18 mouse cellular contexts compared by ENCODE assay signal in the genomic region with DNA sequence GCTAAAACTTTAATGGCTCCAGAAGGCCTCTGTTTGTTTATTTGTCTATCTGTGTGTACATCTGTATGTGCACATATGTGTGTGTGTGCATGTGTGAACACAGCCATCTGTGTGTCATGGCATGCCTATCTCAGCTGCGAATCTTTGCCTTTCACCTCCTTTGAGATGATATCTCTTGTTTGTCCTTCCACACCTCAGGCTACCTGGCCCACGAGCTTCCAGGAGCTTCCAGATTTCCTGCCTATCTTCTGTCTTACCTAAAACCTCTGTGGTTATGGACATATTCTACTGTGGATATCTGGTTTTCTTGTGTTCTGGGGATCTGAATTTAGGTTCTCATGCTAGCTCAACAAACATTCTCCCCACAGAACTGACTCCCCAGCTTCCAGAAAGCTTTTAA.
DNase-seq lines count a peak whose midpoint lies in the region; ATAC-seq and TF ChIP-seq lines count a peak whose summit lies in the region.
"Had no signal": no experiment of that assay in that cellular context is flagged by ENCODE, and none has a peak within 500 bp of the region (broad histone marks: within the 10 kb centered on the region; RNA-seq: fewer than 3 reads in every experiment).

No protein-coding gene starts in this region.

- no peak for TF ChIP-seq EP300 in heart, postnatal 0 days (IDR thresholded peaks at IDR 0.05; ENCODE audit: low read depth)

- WGBS in embryonic facial prominence, embryonic 12.5 days, result 76% methylated on average over 2 of the region's 2 CpGs
- 81% methylated on average over 2 of the region's 2 CpGs for WGBS in embryonic facial prominence, embryonic 10.5 days
- 80% methylated on average over 2 of the region's 2 CpGs for WGBS in heart, postnatal 0 days
- 74% methylated on average over 2 of the region's 2 CpGs for WGBS in embryonic facial prominence, embryonic 13.5 days
- WGBS in limb, embryonic 13.5 days, result 91% methylated on average over 2 of the region's 2 CpGs
- WGBS in liver, embryonic 11.5 days, result 73% methylated on average over 2 of the region's 2 CpGs

- no peak overlapping the region for H3K4me3 ChIP-seq in embryonic facial prominence, embryonic 12.5 days
- no peak overlapping the region for H3K4me3 ChIP-seq in embryonic facial prominence, embryonic 10.5 days
- no peak overlapping the region for H3K4me3 ChIP-seq in heart, postnatal 0 days (ENCODE audit: low read depth, low read length)
- H3K4me3 ChIP-seq in embryonic facial prominence, embryonic 13.5 days, result no peak overlapping the region
- no peak overlapping the region for H3K4me3 ChIP-seq in limb, embryonic 13.5 days
- no peak overlapping the region for H3K4me3 ChIP-seq in liver, embryonic 11.5 days (ENCODE audit: low read depth, low read length)
- H3K4me3 ChIP-seq: forebrain, embryonic 10.5 days; myocyte had no signal

- peak overlapping the region; percentile 47; the same call in 1 of the 2 replicates for H3K27ac ChIP-seq in embryonic facial prominence, embryonic 12.5 days
- no peak overlapping the region; the same call in 1 of the 2 replicates for H3K27ac ChIP-seq in embryonic facial prominence, embryonic 10.5 days (replicated peaks)
- 0 out of 2 replicates have a peak overlapping the region, but pooled peaks have one; percentile 35 for H3K27ac ChIP-seq in heart, postnatal 0 days (ENCODE audit: low read depth)
- peak overlapping the region; percentile 66; the same call in 1 of the 2 replicates for H3K27ac ChIP-seq in embryonic facial prominence, embryonic 13.5 days
- H3K27ac ChIP-seq in limb, embryonic 13.5 days, result 0 out of 2 replicates have a peak overlapping the region, but pooled peaks have one; percentile 6
- H3K27ac ChIP-seq in liver, embryonic 11.5 days (ENCODE audit: low read depth, low read length), result no peak overlapping the region
- H3K27ac ChIP-seq: liver, embryonic 14.5 days had no signal

- H3K27me3 ChIP-seq in embryonic facial prominence, embryonic 12.5 days, result no peaks in the 10 kb centered on the region
- H3K27me3 ChIP-seq in embryonic facial prominence, embryonic 10.5 days (replicated peaks; ENCODE audit: low read depth, poor library complexity, severe bottlenecking), result no peaks in the 10 kb centered on the region
- no peaks in the 10 kb centered on the region for H3K27me3 ChIP-seq in heart, postnatal 0 days (ENCODE audit: control insufficient read depth, insufficient read depth, low read length)
- H3K27me3 ChIP-seq in embryonic facial prominence, embryonic 13.5 days, result no peaks in the 10 kb centered on the region
- no peaks in the 10 kb centered on the region for H3K27me3 ChIP-seq in limb, embryonic 13.5 days
- H3K27me3 ChIP-seq in liver, embryonic 11.5 days (replicated peaks; ENCODE audit: control insufficient read depth, insufficient read depth, low read length), result no peaks in the 10 kb centered on the region
- H3K27me3 ChIP-seq: CH12.LX had no signal

- no peak for TF ChIP-seq CTCF in heart, postnatal 0 days (IDR thresholded peaks at IDR 0.05; ENCODE audit: low read depth)

- no peaks in the 10 kb centered on the region; the same call in 1 of the 2 replicates for H3K4me1 ChIP-seq in embryonic facial prominence, embryonic 12.5 days
- H3K4me1 ChIP-seq in embryonic facial prominence, embryonic 10.5 days, result peaks cover 24% of the 10 kb centered on the region
- H3K4me1 ChIP-seq in heart, postnatal 0 days (ENCODE audit: control insufficient read depth, insufficient read depth), result 0 out of 2 replicates have a peak, but pooled peaks cover 6% of the 10 kb centered on the region
- H3K4me1 ChIP-seq in embryonic facial prominence, embryonic 13.5 days, result peaks cover 14% of the 10 kb centered on the region
- H3K4me1 ChIP-seq in limb, embryonic 13.5 days, result peaks cover 21% of the 10 kb centered on the region
- H3K4me1 ChIP-seq in liver, embryonic 11.5 days (replicated peaks; ENCODE audit: control insufficient read depth, insufficient read depth, low read length), result peaks cover under 1% of the 10 kb centered on the region; the same call in 1 of the 2 replicates

- no peak for DNase-seq in embryonic facial prominence, embryonic 10.5 days (ENCODE audit: low spot score)
- DNase-seq in heart, postnatal 0 days (ENCODE audit: low spot score), result no peak
- DNase-seq in heart, postnatal 36 days, result no peak
- no peak for DNase-seq in liver, embryonic 11.5 days (ENCODE audit: low spot score)
- no peak for DNase-seq in kidney, adult 18-20 months
- DNase-seq: cerebellum, adult 11-12 months; kidney, adult 2 months; right cerebral cortex, postnatal 14 days; thymus, postnatal 4 days had no signal

- intact Hi-C loops in heart, postnatal 36 days (cut with DNase I), result no loop called here

- no peak overlapping the region for H3K4me2 ChIP-seq in embryonic facial prominence, embryonic 12.5 days (replicated peaks)
- no peak overlapping the region for H3K4me2 ChIP-seq in heart, postnatal 0 days (ENCODE audit: low read depth, low read length)
- no peak overlapping the region for H3K4me2 ChIP-seq in embryonic facial prominence, embryonic 13.5 days
- H3K4me2 ChIP-seq in limb, embryonic 13.5 days (replicated peaks), result no peak overlapping the region
- H3K4me2 ChIP-seq in liver, embryonic 11.5 days, result no peak overlapping the region
- H3K4me2 ChIP-seq: midbrain, embryonic 11.5 days had no signal

- ATAC-seq in embryonic facial prominence, embryonic 12.5 days (ENCODE audit: insufficient number of reproducible peaks, insufficient read depth, low FRiP score, low TSS enrichment), result no peak
- ATAC-seq in heart, postnatal 0 days (ENCODE audit: insufficient read depth, low read depth), result no peak
- no peak for ATAC-seq in embryonic facial prominence, embryonic 13.5 days (ENCODE audit: insufficient number of reproducible peaks, insufficient read depth, low FRiP score, low TSS enrichment, low read depth)
- no peak for ATAC-seq in limb, embryonic 13.5 days (ENCODE audit: low FRiP score, low read depth)
- no peak for ATAC-seq in liver, embryonic 11.5 days (replicated peaks; ENCODE audit: low FRiP score)
- ATAC-seq: activated CD4-positive, CD25-positive, alpha-beta regulatory T cell, adult 4 months had no signal

- H3K9me3 ChIP-seq in embryonic facial prominence, embryonic 12.5 days, result no peaks in the 10 kb centered on the region
- no peaks in the 10 kb centered on the region for H3K9me3 ChIP-seq in embryonic facial prominence, embryonic 10.5 days
- H3K9me3 ChIP-seq in heart, postnatal 0 days (replicated peaks; ENCODE audit: control insufficient read depth, low read length), result no peaks in the 10 kb centered on the region
- H3K9me3 ChIP-seq in embryonic facial prominence, embryonic 13.5 days, result no peaks in the 10 kb centered on the region
- H3K9me3 ChIP-seq in limb, embryonic 13.5 days, result no peaks in the 10 kb centered on the region
- H3K9me3 ChIP-seq in liver, embryonic 11.5 days (ENCODE audit: control insufficient read depth, low read length), result no peaks in the 10 kb centered on the region
- H3K9me3 ChIP-seq: forebrain, embryonic 10.5 days had no signal

- H3K9ac ChIP-seq in embryonic facial prominence, embryonic 12.5 days, result no peak overlapping the region
- no peak overlapping the region for H3K9ac ChIP-seq in heart, postnatal 0 days (replicated peaks; ENCODE audit: low read depth, low read length)
- no peak overlapping the region for H3K9ac ChIP-seq in embryonic facial prominence, embryonic 13.5 days
- H3K9ac ChIP-seq in limb, embryonic 13.5 days, result no peak overlapping the region
- H3K9ac ChIP-seq in liver, embryonic 11.5 days (ENCODE audit: low read depth, low read length), result no peak overlapping the region
- H3K9ac ChIP-seq: liver, embryonic 14.5 days had no signal

- H3K36me3 ChIP-seq in embryonic facial prominence, embryonic 12.5 days, result no peaks in the 10 kb centered on the region
- H3K36me3 ChIP-seq in embryonic facial prominence, embryonic 10.5 days (replicated peaks), result no peaks in the 10 kb centered on the region
- H3K36me3 ChIP-seq in heart, postnatal 0 days (replicated peaks; ENCODE audit: control insufficient read depth, insufficient read depth, low read length), result no peaks in the 10 kb centered on the region
- H3K36me3 ChIP-seq in embryonic facial prominence, embryonic 13.5 days, result no peaks in the 10 kb centered on the region
- H3K36me3 ChIP-seq in limb, embryonic 13.5 days, result no peaks in the 10 kb centered on the region
- no peaks in the 10 kb centered on the region for H3K36me3 ChIP-seq in liver, embryonic 11.5 days (ENCODE audit: control insufficient read depth, insufficient read depth, low read length)
- H3K36me3 ChIP-seq: forebrain, embryonic 10.5 days had no signal

Comparison
In these comparisons a context has a peak if more than half of its experiments do, and no peak if none do; other contexts are left out.
1. H3K27ac ChIP-seq: peak in embryonic facial prominence, embryonic 12.5 days (single experiment), heart, postnatal 0 days (single experiment), embryonic facial prominence, embryonic 13.5 days (single experiment) and limb, embryonic 13.5 days (single experiment); none in embryonic facial prominence, embryonic 10.5 days (single experiment) and liver, embryonic 11.5 days (single experiment).